Mouse (Mus musculus) megakaryocyte, embryonic 14.5 days (primary cell): Measurements from ENCODE around the gene Syne4.

Source experiments
- FLI1 ChIP-seq: IDR thresholded peaks from 2 replicates; pipeline ENCODE4 v1.6.1; 2012; ENCODE audit warnings: low read length, inconsistent platforms, mixed read lengths
- GATA1 ChIP-seq: IDR thresholded peaks from 3 replicates; pipeline ENCODE4 v1.6.1; 2012; ENCODE audit warnings: mixed read lengths, low read length, inconsistent platforms, borderline replicate concordance

DNA sequence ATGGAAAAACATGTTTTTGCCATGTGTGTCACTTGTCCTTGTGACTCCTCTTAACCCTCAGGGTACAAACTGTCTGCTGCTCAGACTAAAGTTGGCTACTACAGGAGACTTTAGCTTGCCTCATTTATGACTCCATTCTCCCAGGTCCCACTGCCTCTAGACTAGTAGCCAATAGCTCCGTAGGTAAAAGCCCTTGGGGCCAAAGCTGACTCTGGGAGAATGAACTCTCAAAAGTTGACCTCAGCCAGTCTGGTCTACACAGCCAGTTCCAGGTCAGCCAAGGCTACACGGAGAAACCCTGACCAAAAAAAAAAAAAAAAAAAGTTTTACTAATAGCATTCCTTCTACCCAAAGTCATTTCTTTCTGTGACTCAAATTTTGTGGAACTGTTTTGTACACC, 35.7 kb upstream of the Syne4 start:
- TF ChIP-seq GATA1 (no peak), FLI1 (no peak)
